Mouse (Mus musculus): ENCODE measurements around the gene Slc35c2. TPM values are rescaled to one million over a fixed set of nuclear protein-coding genes. Genes with fewer than 3 reads are reported as not detected.

The Slc35c2 gene
- polyA plus RNA-seq, 2 experiments = 51.1 to 54.2 TPM

DNA sequence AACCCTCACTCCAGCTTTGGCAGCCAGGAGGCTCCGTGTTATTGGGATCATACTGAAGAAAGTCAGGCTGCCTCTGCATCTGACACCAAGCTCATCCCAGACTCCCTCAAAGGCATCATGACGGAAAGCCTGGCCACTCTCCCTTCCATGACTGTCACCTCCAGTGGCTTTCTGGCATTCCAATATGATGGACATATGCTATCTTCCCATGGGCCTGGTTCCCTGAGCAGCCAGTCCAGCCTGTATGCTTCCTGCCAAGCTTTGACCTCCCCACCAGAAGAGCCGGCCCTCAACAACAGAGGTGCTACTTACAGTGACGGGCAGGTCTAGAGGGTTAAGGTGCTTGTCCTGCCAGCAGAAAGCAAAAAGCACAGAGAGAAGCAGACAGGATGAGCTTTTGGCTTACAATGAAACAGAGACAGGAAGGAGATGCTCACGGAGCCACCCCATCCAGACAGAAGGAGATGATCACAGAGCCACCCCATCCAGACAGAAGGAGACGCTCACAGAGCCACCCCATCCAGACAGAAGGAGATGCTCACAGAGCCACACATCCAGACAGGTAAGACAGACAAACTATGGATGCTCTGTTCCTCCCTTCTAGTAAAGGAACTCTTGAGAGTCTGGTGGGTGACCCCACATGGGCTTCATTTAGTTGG lies 15.8 kb upstream of the Slc35c2 start:
- peaks cover 89% of the 10 kb centered on the region for H3K36me3 ChIP-seq (ENCODE audit: control insufficient read depth, insufficient read depth, low read length)
- no peak for ATAC-seq (ENCODE audit: low FRiP score, low read depth)
- H3K4me1 ChIP-seq (ENCODE audit: control insufficient read depth, insufficient read depth, low read length) = no peaks in the 10 kb centered on the region

DNA sequence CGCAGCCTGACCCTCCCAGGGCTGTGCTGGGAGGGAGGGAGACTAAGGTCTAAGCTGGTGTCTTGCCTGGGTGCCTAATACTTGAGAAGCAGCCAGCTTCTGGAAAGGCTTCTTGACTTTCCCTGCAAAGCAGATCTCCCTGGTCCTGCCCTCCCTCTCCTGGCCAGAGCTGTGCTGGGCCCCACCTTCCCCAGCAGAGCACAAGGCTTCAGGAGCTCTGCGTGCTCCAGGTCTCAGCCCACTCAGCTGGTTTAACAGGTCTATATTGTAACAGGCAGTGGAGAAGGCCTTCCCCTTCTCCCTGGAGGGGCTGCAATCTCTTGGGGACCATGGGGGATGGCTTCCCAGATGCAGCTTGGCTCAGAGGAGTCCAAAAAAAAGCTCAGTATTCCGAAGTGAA lies 13.7 kb upstream of the Slc35c2 start:
- Histone ChIP-seq H3K9ac (ENCODE audit: low read depth, low read length, severe bottlenecking) (no peak overlapping the region), H3K4me2 (replicated peaks; ENCODE audit: low read depth, low read length, severe bottlenecking) (no peak overlapping the region), H3K9me3 (ENCODE audit: control insufficient read depth, low read length) (no peaks in the 10 kb centered on the region), H3K4me1 (ENCODE audit: control insufficient read depth, insufficient read depth, low read length) (no peaks in the 10 kb centered on the region), H3K27me3 (ENCODE audit: control insufficient read depth, insufficient read depth, low read length) (no peaks in the 10 kb centered on the region), H3K36me3 (ENCODE audit: control insufficient read depth, insufficient read depth, low read length) (peaks cover 89% of the 10 kb centered on the region), H3K4me3 (replicated peaks; ENCODE audit: low read length) (no peak overlapping the region), H3K27ac (replicated peaks; ENCODE audit: low read depth, low read length) (no peak overlapping the region)
- TF ChIP-seq POLR2A (IDR thresholded peaks at IDR 0.05; ENCODE audit: borderline replicate concordance, extremely low read depth, insufficient read depth, insufficient read length) = no peak
- no peak for DNase-seq (ENCODE audit: low spot score)
- ATAC-seq (ENCODE audit: low FRiP score, low read depth) = no peak
- WGBS = 60% methylated on average over 3 of the region's 3 CpGs

More for the DNA sequence above, 15.8 kb upstream of the Slc35c2 start:
- no peak for TF ChIP-seq POLR2A (IDR thresholded peaks at IDR 0.05; ENCODE audit: borderline replicate concordance, extremely low read depth, insufficient read depth, insufficient read length)
- no peaks in the 10 kb centered on the region for H3K27me3 ChIP-seq (ENCODE audit: control insufficient read depth, insufficient read depth, low read length)
- no peak overlapping the region for H3K4me3 ChIP-seq (replicated peaks; ENCODE audit: low read length)
- no peak for DNase-seq (ENCODE audit: low spot score)
- H3K9me3 ChIP-seq (ENCODE audit: control insufficient read depth, low read length) = no peaks in the 10 kb centered on the region
- no peak overlapping the region for H3K9ac ChIP-seq (ENCODE audit: low read depth, low read length, severe bottlenecking)
- H3K4me2 ChIP-seq (replicated peaks; ENCODE audit: low read depth, low read length, severe bottlenecking) = no peak overlapping the region
- WGBS = 90% methylated on average over 6 of the region's 6 CpGs
- H3K27ac ChIP-seq (replicated peaks; ENCODE audit: low read depth, low read length) = no peak overlapping the region

DNA sequence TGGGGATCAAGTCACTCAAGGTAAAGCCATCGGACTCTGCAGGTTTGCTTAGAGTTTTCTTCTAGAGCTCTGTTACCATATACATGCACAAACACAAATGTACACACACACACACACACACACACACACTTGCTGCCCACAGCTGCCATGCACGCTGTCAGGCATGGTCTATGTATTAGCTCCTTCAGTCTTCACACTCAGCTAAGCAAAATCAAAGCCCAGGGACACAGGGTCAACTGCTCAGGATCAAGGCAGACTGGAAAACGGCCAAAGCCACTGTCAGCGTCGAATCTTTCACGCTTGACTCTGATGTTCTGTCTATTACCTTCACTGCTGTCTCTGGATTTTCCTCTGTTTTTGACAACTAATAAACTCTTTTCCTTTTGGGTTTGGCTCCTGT lies 13.2 kb upstream of the Slc35c2 start:
- Histone ChIP-seq H3K9me3 (ENCODE audit: control insufficient read depth, low read length) (no peaks in the 10 kb centered on the region), H3K4me1 (ENCODE audit: control insufficient read depth, insufficient read depth, low read length) (no peaks in the 10 kb centered on the region), H3K4me3 (replicated peaks; ENCODE audit: low read length) (no peak overlapping the region), H3K9ac (ENCODE audit: low read depth, low read length, severe bottlenecking) (no peak overlapping the region), H3K27ac (replicated peaks; ENCODE audit: low read depth, low read length) (no peak overlapping the region), H3K27me3 (ENCODE audit: control insufficient read depth, insufficient read depth, low read length) (no peaks in the 10 kb centered on the region), H3K36me3 (ENCODE audit: control insufficient read depth, insufficient read depth, low read length) (peaks cover 94% of the 10 kb centered on the region), H3K4me2 (replicated peaks; ENCODE audit: low read depth, low read length, severe bottlenecking) (no peak overlapping the region)
- no peak for TF ChIP-seq POLR2A (IDR thresholded peaks at IDR 0.05; ENCODE audit: borderline replicate concordance, extremely low read depth, insufficient read depth, insufficient read length)
- no peak for DNase-seq (ENCODE audit: low spot score)
- ATAC-seq (ENCODE audit: low FRiP score, low read depth) = no peak
- 89% methylated on average over 6 of the region's 6 CpGs for WGBS

DNA sequence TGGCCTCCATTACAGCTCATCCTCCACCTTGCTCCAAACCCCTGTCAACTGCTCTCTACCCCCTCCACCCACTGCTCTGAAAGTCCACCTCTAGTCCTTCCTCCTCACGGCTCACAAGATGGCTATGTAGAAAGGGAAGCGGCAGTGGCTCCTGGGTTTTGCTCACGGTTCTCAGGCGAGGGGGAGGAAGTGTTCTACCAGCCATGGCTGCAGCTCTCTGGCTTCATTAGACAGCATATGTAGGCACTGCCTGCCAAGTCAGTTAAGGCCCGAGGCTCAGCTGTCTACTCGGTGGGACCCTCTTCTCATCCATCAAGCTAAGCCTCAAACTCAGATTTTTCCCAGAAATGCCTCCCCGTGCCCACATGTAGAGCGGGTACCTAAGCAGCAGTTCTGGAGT lies 12.8 kb upstream of the Slc35c2 start:
- ATAC-seq (ENCODE audit: low FRiP score, low read depth) (no peak), DNase-seq (ENCODE audit: low spot score) (no peak)
- no peak for TF ChIP-seq POLR2A (IDR thresholded peaks at IDR 0.05; ENCODE audit: borderline replicate concordance, extremely low read depth, insufficient read depth, insufficient read length)
- H3K4me3 ChIP-seq (replicated peaks; ENCODE audit: low read length) = no peak overlapping the region
- H3K4me1 ChIP-seq (ENCODE audit: control insufficient read depth, insufficient read depth, low read length) = no peaks in the 10 kb centered on the region
- H3K36me3 ChIP-seq (ENCODE audit: control insufficient read depth, insufficient read depth, low read length) = peaks cover 95% of the 10 kb centered on the region
- no peak overlapping the region for H3K4me2 ChIP-seq (replicated peaks; ENCODE audit: low read depth, low read length, severe bottlenecking)
- H3K9me3 ChIP-seq (ENCODE audit: control insufficient read depth, low read length) = no peaks in the 10 kb centered on the region
- H3K9ac ChIP-seq (ENCODE audit: low read depth, low read length, severe bottlenecking) = no peak overlapping the region
- H3K27me3 ChIP-seq (ENCODE audit: control insufficient read depth, insufficient read depth, low read length) = no peaks in the 10 kb centered on the region
- WGBS = 81% methylated on average over 8 of the region's 8 CpGs
- no peak overlapping the region for H3K27ac ChIP-seq (replicated peaks; ENCODE audit: low read depth, low read length)

DNA sequence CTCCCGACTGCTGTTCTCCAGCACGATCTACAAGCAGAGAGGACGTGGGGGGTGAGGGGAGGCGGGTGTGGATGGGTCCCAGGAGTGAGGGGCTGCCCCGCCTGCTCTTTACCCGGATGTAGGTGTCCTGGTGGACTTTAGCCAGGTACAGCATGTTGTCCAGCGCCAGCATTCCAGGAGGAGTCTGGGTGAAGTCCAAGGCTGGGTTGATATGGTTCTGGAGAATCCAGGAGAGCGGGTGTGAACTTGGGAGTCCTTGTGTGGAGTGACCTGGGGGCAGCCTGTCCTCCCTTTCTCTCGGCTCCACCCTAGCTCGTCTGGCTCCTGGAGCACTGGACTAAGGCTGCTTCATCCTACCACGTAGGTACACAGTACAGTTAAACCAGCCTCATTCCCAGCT lies 9.8 kb upstream of the Slc35c2 start:
- DNase-seq (ENCODE audit: low spot score) (no peak), ATAC-seq (ENCODE audit: low FRiP score, low read depth) (no peak)
- Histone ChIP-seq H3K9ac (ENCODE audit: low read depth, low read length, severe bottlenecking) (no peak overlapping the region), H3K36me3 (ENCODE audit: control insufficient read depth, insufficient read depth, low read length) (peaks cover 90% of the 10 kb centered on the region), H3K9me3 (ENCODE audit: control insufficient read depth, low read length) (no peaks in the 10 kb centered on the region), H3K27me3 (ENCODE audit: control insufficient read depth, insufficient read depth, low read length) (no peaks in the 10 kb centered on the region), H3K4me3 (replicated peaks; ENCODE audit: low read length) (no peak overlapping the region), H3K4me1 (ENCODE audit: control insufficient read depth, insufficient read depth, low read length) (no peaks in the 10 kb centered on the region), H3K27ac (replicated peaks; ENCODE audit: low read depth, low read length) (no peak overlapping the region), H3K4me2 (replicated peaks; ENCODE audit: low read depth, low read length, severe bottlenecking) (no peak overlapping the region)
- WGBS = 93% methylated on average over 11 of the region's 11 CpGs
- no peak for TF ChIP-seq POLR2A (IDR thresholded peaks at IDR 0.05; ENCODE audit: borderline replicate concordance, extremely low read depth, insufficient read depth, insufficient read length)
